Mouse (Mus musculus) forebrain, embryonic 12.5 days (tissue): ENCODE measurements around the gene Htatsf1. TPM values are rescaled to one million over a fixed set of nuclear protein-coding genes. Genes with fewer than 3 reads are reported as not detected.

Experiments
- polyA plus RNA-seq: library from polyadenylated mRNA; unstranded; fragments of >200 nt; fragmentation: Nextera tagmentation; extraction: Ambion mirVana; gene quantifications from 2 replicates; pipeline ENCODE4 v1.2.1, GENCODE M21; 2016

The Htatsf1 gene
- polyA plus RNA-seq, 1 experiment from 2014 or later: 99.2 TPM

Other genes starting within 250 kb of the Htatsf1 start
- gene Map7d3, start 231.3 kb upstream of the Htatsf1 start, polyA plus RNA-seq: 1.7 and 1.9 TPM in 2 replicates
- not detected in 2 replicates for gene Adgrg4, start 183.4 kb upstream of the Htatsf1 start, polyA plus RNA-seq
- not detected in 2 replicates for gene Brs3, start 10.5 kb upstream of the Htatsf1 start, polyA plus RNA-seq
- gene Vgll1, start 34.5 kb downstream of the Htatsf1 start, polyA plus RNA-seq: 0.15 and 0.34 TPM in 2 replicates
- gene Cd40lg, start 158.6 kb downstream of the Htatsf1 start, polyA plus RNA-seq: not detected in 2 replicates